Mouse (Mus musculus): ENCODE results near the gene Lmtk3.

- peak; percentile 88 for TF ChIP-seq CTCF (IDR thresholded peaks at IDR 0.05; ENCODE audit: low read depth)
- TF ChIP-seq EP300 (IDR thresholded peaks at IDR 0.05; ENCODE audit: low read depth): no peak
Measured at GRCm38 (mm10) chr7:45739162-45739763, 44.3 kb upstream of the Lmtk3 start.
